Mouse (Mus musculus): ENCODE measurements around the gene Abhd4.

GRCm38 (mm10) chr14:54236881-54237280 lies 17.1 kb upstream of the Abhd4 start:
- TF ChIP-seq POLR2A (IDR thresholded peaks at IDR 0.05; ENCODE audit: low read depth, low read length) (no peak), CTCF (conservative IDR thresholded peaks at IDR 0.05; ENCODE audit: insufficient read depth, insufficient read length, low read depth, low read length) (no peak)
